Mouse (Mus musculus) left cerebral cortex, postnatal 14 days (tissue): ENCODE data around the gene Tmem198b. TPM values are rescaled to one million over a fixed set of nuclear protein-coding genes. Genes with fewer than 3 reads are reported as not detected.

ENCODE experiments used
- DNase-seq, 2 experiments: peaks; one replicate each; pipeline ENCODE4 v3.0.0; 2021 to 2022; ENCODE audit warnings: low spot score in 2 of 2, mixed read lengths in 1 of 2
- intact Hi-C: fragments of 180-260 bp; cut with DNase I; formaldehyde crosslinking; loops from one replicate; pipeline ENCODE4 v1.15.1; 2025
- total RNA-seq, 2 experiments: library from RNA; stranded (reverse); gene quantifications; 2 replicates each; pipeline ENCODE4 v1.2.3; 2021

The Tmem198b gene
- total RNA-seq, 2 experiments from 2014 or later = 10.4 to 11.6 TPM

DNA sequence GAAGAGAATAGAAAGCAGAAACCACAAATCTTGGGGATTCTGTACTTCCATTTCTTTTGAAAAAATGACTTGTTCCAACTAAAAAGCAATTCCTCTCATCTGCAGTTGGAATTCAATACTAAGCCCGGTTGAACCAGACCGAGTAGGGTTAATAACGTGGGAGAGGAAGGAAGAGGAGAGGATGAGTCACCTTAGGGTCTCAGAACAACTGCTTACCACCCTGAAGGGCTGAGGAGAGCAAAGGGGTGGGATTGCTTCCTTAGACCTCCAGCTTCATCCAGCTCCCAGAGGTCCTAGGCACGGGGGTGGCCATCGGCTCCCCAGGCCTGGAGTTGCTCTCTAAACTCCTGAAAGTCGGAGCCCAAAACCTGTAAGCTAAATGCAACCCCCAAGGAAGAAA lies 809 bp downstream of the Tmem198b start:
- intact Hi-C loops = no loop called here
- DNase-seq = no peak

DNA sequence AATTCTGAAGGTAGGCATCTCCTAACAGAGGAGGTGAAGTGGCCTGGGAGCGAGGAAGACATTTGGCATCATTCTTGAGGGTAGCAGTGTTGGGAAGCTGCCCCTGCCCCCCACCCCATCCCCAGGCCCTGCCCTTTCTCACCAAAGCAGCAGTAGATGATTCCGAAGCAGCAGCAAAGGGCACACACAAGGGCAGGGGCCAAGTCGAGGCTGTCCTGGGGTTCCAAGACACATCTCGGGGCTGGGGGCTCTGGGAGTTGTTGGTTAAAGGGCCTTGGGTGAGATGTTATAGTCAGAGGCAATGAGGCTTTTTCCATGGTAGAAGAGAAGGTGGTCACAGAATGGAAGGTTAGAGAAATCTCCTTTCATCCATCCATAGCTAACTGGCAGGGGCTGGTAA lies 1.2 kb downstream of the Tmem198b start:
- no peak for DNase-seq
- intact Hi-C loops = no loop called here

DNA sequence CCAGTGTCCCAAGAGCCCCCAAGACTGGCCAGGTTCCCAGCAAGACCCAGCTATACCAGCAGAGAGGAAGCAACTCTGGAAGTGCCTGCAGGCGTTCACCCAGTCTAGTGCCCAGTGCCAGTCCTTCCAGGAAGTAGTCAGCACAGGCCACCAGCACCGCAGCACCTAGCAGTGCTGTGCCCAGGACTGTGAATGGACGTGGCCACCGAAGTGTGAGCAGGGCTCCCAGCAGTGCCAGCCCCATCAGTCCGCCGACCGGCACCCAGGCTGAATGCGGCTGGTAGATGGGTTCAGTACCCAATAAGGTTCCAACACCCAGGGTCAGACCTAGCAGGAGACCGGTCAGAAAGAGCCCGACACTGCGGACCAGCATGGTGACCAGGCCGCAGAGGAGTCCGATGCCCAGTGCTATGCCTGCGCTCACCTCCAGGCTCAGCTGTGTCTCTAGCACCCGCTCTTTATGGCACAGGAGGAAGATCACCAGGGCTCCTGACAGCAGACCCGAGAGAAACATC lies 2.1 kb downstream of the Tmem198b start:
- intact Hi-C loops = no loop called here
- DNase-seq = no peak

DNA sequence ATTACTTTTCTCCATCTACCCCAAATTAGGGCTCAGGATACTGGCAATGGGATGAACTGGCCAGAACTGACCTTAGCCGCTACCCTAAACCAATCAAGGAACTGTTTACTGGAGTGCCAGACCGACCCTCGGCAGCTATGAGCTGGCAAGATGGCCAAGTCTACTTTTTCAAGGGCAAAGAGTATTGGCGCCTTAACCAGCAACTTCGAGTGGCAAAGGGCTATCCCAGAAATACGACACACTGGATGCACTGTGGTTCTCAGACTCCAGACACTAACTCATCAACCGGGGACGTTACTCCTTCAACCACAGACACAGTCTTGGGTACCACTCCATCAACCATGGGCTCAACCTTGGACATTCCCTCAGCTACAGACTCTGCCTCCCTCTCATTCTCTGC lies 5.5 kb downstream of the Tmem198b start:
- intact Hi-C loops = no loop called here
- DNase-seq = no peak

DNA sequence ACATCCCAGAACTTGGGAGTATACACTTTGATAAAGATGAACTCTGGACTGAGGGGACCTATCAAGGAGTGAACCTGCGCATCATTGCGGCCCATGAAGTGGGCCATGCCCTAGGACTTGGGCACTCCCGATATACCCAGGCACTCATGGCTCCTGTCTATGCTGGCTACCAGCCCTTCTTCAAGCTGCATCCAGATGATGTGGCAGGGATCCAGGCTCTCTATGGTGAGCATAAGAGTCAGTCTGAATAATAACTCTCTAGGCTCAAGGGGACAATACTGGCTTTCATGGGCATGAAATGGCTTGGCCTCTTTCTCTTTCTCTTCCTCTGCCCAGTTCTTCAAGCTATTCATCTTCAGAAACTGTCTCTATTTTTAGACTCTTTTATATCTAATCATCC lies 8.6 kb downstream of the Tmem198b start:
- intact Hi-C loops = no loop called here
- DNase-seq = no peak

DNA sequence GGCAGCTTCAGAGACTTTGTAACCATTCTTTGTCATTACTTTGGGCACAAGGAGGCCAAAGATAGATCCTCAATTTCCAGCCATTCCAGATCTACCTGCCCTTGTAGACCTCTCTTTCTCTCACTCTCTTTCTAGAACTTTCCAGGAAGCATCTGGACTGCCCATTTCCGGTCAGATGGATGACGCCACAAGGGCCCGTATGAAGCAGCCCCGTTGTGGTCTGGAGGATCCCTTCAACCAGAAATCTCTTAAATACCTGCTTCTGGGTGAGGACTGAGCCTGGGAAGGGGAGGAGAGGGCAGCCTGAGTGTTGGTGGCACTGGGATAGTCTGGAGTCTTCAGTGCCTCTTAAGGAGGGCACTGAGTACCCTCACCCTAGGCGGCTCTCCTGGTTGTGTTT lies 9.8 kb downstream of the Tmem198b start:
- intact Hi-C loops = no loop called here
- DNase-seq = no peak

DNA sequence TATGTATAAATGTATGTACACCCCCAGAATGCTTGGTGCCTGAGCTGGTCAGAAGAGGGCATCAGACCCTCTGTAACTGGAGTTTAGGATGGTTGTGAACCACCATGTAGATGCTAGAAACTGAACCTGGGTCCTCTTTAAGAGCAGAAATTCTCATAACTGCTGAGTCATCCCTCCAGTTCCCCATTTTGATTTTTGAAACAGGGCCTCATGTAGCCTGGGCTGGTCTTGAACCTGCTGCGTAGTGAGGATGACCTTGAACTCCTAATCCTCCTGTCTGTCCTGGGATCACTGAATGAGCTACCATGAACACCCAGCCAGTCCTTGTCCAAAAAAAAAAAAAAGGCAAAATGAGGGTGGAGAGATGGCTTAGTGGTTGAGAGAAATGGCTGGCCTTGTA lies 10.9 kb downstream of the Tmem198b start:
- intact Hi-C loops = no loop called here
- DNase-seq = no peak

DNA sequence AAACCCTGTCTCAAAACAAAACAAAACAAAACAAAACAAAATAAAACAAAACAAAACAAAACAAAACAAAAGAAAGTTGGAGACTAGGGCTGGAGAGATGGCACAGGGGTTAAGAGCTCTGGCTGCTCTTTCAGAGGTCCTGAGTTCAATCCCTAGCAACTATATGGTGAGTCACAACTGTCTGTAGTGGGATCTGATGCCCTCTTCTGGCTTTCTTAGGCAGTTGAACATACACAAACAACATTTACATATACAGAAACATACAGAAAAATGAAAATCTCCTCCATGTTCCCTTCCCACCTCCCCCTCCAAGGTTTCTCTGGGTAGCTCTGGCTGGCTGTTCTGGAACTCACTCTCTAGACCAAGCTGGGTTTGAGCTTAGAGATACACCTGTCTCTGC lies 12.1 kb downstream of the Tmem198b start:
- no peak for DNase-seq
- intact Hi-C loops = no loop called here

DNA sequence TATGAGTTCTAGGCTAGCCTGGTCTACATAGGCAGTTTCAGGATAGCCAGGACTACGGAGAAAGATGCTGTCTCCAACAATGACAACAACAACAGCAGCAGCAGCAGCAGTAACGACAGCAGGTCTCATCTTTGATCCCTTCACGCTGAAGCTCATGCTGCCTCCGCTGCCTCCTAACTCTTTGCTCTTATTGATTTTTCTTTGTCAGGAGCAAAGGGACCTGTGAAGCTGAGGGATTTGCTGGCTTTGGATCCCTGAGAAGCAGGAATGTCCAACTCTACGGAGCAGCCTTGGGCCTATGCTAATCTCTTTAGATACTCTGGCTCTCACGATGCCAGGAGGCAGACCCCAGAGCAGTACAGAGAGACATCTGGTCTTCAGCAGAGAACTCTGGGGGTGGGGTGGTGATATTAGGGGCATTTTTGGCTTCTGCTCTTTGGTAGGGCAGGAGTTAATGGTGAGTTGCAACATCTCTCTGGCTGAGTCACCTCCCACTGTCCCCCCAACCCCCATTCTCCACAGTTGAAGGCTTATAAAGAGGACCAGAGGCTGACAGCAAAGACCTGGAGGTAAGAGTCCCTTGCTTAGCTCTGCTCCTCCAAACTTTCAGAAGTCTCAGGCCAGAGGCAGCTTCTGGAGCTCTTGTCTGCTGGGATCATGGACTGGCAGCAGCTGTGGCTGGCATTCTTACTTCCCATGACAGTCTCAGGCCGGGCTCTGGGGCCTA lies 13.6 kb downstream of the Tmem198b start, which contains the start of gene Mmp19:
Gene Mmp19, plus strand, starts transcription at position 513 of the 727 bp plus-strand sequence.
- intact Hi-C loops = no loop called here
- DNase-seq = no peak

DNA sequence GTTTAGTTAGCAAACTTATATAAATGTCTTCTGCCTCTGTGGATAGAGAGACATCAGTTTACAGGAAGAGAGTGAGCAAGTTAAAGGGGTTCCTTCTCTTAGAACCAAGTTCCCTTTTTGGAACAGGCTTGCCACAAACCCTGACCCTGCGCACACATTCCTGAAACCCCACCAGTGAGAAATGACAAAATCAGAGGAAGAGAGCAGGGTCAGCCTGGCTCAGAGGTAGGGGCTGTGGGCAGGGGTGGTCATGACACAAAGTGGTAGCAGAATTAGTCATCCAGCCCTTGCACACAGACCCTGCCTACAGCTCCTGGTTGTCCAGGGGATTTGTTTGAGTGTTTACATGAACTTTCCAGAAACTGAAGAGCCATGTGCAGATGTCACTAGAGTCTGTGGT lies 24.0 kb downstream of the Tmem198b start:
- intact Hi-C loops = no loop called here
- DNase-seq = no peak

DNA sequence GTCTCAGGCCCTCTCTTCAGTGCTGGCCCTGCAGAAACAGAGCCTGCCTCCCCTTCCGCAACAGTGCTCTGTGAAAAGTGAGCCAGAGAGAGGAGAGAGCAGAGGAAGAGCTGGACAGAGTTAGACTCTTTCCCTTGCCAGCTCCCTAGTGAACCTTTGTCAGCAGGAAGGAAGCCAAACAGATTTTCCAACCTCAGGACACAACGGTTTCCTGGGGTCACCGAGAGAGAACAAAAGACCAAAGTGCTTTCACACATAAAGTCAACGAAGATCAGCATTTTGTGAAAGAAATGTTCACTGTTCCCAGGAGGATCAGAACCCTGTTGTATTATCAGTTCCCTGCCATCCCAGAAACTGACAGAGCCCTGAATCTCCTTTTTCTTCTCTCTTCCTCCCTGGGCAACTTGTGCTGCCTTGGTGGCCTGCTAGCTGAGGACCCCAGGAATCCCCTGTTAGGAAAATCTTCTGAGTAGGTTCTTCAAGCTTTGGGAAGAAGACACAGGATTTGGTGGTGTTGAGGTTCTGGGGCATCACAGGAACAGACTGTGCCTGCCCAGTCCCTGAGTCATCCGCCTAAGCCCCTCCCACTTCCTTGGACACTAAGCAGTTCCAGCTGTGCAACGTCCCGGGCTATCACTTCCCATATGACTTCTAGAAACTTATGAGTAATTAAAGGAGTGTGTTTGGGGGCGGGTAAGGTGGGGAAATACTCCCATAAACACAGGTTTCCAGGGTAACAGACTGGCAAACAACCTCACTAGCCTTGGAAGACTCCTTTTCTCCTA lies 25.0 kb downstream of the Tmem198b start:
- intact Hi-C loops = no loop called here
- peak in 1 of 2 experiments; percentile 17 for DNase-seq

DNA sequence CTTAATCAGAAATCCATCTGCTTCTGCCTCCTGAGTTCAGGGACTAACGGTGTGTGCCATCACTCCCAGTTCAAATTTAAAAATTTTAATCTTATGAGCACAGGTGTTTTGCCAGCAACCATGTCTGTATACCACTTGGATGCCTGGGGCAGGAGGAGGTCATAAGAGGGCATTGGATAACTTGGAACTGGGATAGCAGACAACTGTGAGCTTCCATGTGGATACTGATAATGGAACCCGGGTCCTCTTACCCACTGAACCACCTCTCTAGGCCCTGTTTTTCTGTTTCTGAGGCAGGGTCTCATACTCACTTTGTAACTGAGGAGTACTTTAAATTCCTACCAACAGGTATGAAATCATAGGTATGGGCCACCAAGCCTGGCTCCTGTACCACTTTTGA lies 25.7 kb downstream of the Tmem198b start:
- no peak for DNase-seq
- intact Hi-C loops = no loop called here

DNA sequence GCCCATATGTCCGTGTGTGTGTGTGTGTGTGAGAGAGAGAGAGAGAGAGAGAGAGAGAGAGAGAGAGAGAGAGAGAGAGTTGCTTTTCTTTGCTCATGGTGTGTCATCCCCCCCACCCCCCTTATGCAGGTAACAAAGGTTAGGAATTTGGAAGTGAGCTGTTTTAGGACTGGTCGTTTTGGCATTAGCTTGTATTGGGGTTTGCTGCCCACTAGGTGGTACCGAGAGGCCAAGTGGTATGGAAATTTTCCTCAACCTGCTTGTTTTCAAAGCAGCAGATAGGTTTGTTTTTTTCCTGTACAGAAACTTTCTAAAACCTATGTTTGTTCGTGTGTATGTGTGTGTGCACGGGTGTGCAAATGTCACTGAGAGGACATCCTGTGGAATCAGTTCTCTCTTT lies 30.5 kb downstream of the Tmem198b start:
- intact Hi-C loops = no loop called here
- DNase-seq = no peak

DNA sequence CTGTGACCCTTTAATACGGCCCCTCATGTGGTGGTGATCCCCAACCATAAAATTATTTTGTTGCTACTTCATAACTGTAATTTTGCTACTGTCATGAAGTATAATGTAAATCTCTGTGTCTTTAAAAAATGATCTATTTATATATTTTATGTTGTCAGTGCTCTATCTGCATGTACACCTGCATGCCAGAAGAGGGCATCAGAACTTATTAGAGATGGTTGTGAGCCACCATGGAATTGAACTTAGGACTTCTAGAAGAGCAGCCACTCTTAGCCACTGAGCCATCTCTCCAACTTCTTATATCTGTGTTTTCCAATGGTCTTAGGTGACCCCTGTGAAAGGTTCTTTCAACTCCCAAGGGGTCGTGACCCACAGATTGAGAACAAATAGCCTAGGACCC lies 31.3 kb downstream of the Tmem198b start:
- intact Hi-C loops = no loop called here
- DNase-seq = no peak

Other genes starting within 250 kb of the Tmem198b start
- gene Pa2g4, start 238.4 kb downstream of the Tmem198b start, total RNA-seq = 10 to 100 TPM; 67.1 to 68.6 TPM
- gene Erbb3, start 214.7 kb downstream of the Tmem198b start, total RNA-seq = 1 to 10 TPM; 3.3 to 4.9 TPM
- 100 to 1,000 TPM; 299 to 305 TPM for gene Rps26, start 177.6 kb downstream of the Tmem198b start, total RNA-seq
- gene Ikzf4, start 158.4 kb downstream of the Tmem198b start, total RNA-seq = 10 to 100 TPM; 15.4 to 15.9 TPM
- gene Suox, start 130.3 kb downstream of the Tmem198b start, total RNA-seq = 10 to 100 TPM; 11.2 to 11.8 TPM
- 100 to 1,000 TPM; 117 to 123 TPM for gene Rab5b, start 108.1 kb downstream of the Tmem198b start, total RNA-seq
- gene Pmel, start 100.2 kb downstream of the Tmem198b start, total RNA-seq = 1 to 10 TPM in 1 of 2 experiments, under 1 TPM in 1; 0.97 to 1.2 TPM
- 1 to 10 TPM; 4.7 to 5.1 TPM for gene Cdk2, start 99.3 kb downstream of the Tmem198b start, total RNA-seq
- gene Dgka, start 59.5 kb downstream of the Tmem198b start, total RNA-seq = 1 to 10 TPM; 4.8 to 6.3 TPM
- 10 to 100 TPM; 30.7 to 32.7 TPM for gene Pym1, start 56.5 kb downstream of the Tmem198b start, total RNA-seq
- under 1 TPM; 0.77 to 0.80 TPM for gene Mmp19, start 13.5 kb downstream of the Tmem198b start, total RNA-seq
- gene Dnajc14, start 308 bp downstream of the Tmem198b start, total RNA-seq = 10 to 100 TPM; 68.1 to 68.6 TPM
- 10 to 100 TPM; 38.9 to 41.7 TPM for gene Sarnp, start 13.0 kb upstream of the Tmem198b start, total RNA-seq
- gene Ormdl2, start 17.3 kb upstream of the Tmem198b start, total RNA-seq = 1 to 10 TPM; 5.6 to 7.2 TPM
- 10 to 100 TPM; 11.6 to 15.7 TPM for gene Gdf11, start 87.3 kb upstream of the Tmem198b start, total RNA-seq
- 10 to 100 TPM; 55.4 to 61.0 TPM for gene Cd63, start 96.6 kb upstream of the Tmem198b start, total RNA-seq
- gene Rdh5, start 118.5 kb upstream of the Tmem198b start, total RNA-seq = 1 to 10 TPM; 4.8 to 5.1 TPM
- 10 to 100 TPM; 71.5 to 78.7 TPM for gene Bloc1s1, start 119.7 kb upstream of the Tmem198b start, total RNA-seq
- 10 to 100 TPM; 15.6 to 17.6 TPM for gene Itga7, start 129.4 kb upstream of the Tmem198b start, total RNA-seq
- not detected for gene Mettl7b, start 156.6 kb upstream of the Tmem198b start, total RNA-seq
- gene Olfr9, start 185.1 kb upstream of the Tmem198b start, total RNA-seq = not detected
- not detected for gene Olfr763, start 206.4 kb upstream of the Tmem198b start, total RNA-seq
- not detected for gene Olfr764-ps1, start 235.5 kb upstream of the Tmem198b start, total RNA-seq
- not detected for gene Olfr765, start 245.6 kb upstream of the Tmem198b start, total RNA-seq